Mouse (Mus musculus) intestine, embryonic 16.5 days (tissue): ENCODE data around the gene Cyren. TPM values are rescaled to one million over a fixed set of nuclear protein-coding genes. Genes with fewer than 3 reads are reported as not detected.

Experiments
- ATAC-seq: fragments of 200-750 bp; cut with Nextera tagmentation; 2 replicates; pipeline ENCODE4 v1.8.0; 2017; ENCODE audit warnings: moderate TSS enrichment, moderate library complexity
- H3K27ac ChIP-seq: fragments of 300-500 bp; sonication (generic); 2 replicates; pipeline ENCODE4 v1.5.1; 2014; ENCODE audit warnings: mild to moderate bottlenecking, low read length
- H3K27me3 ChIP-seq: fragments of 300-500 bp; sonication (generic); replicated peaks from 2 replicates; pipeline ENCODE4 v1.6.1; 2014; ENCODE audit warnings: low read length, control low read depth, mixed read lengths; ENCODE audit not compliant: control insufficient read depth, insufficient read depth
- H3K36me3 ChIP-seq: fragments of 300-500 bp; sonication (generic); 2 replicates; pipeline ENCODE4 v1.6.1; 2014; ENCODE audit warnings: low read length, control low read depth; ENCODE audit not compliant: control insufficient read depth, insufficient read depth
- H3K4me1 ChIP-seq: fragments of 300-500 bp; sonication (generic); 2 replicates; pipeline ENCODE4 v1.6.1; 2014; ENCODE audit warnings: low read length, control low read depth, mixed read lengths; ENCODE audit not compliant: control insufficient read depth, insufficient read depth
- H3K4me2 ChIP-seq: fragments of 300-500 bp; sonication (generic); 2 replicates; pipeline ENCODE4 v1.6.1; 2014; ENCODE audit warnings: low read depth, low read length, control low read depth
- H3K4me3 ChIP-seq: fragments of 300-500 bp; sonication (generic); 2 replicates; pipeline ENCODE4 v1.5.1; 2014; ENCODE audit warnings: mild to moderate bottlenecking, low read length
- H3K9ac ChIP-seq: fragments of 300-500 bp; sonication (generic); 2 replicates; pipeline ENCODE4 v1.6.1; 2014; ENCODE audit warnings: low read depth, low read length
- H3K9me3 ChIP-seq: fragments of 300-500 bp; sonication (generic); 2 replicates; pipeline ENCODE4 v1.6.1; 2016; ENCODE audit warnings: low read length, control low read depth; ENCODE audit not compliant: control insufficient read depth
- WGBS: fragments of 180-500 bp; shearing (Covaris S2); extraction: QIAGEN DNeasy Blood & Tissue Kit; methylation state at CpG from one replicate; pipeline ENCODE4 v1.1.7; 2014; 5-methylcytosine and 5-hydroxymethylcytosine counted together
- polyA plus RNA-seq: library from polyadenylated mRNA; unstranded; fragments of >200 nt; fragmentation: Nextera tagmentation; extraction: Ambion mirVana; gene quantifications from 2 replicates; pipeline ENCODE4 v1.2.1, GENCODE M21; 2015

The Cyren gene
- polyA plus RNA-seq, 1 experiment from 2014 or later = 11.4 TPM

GRCm38 (mm10) chr6:34910371-34911219 is 32.7 kb upstream of the Cyren start, which contains the start of gene Wdr91:
TSS of gene Wdr91 (minus strand) at chr6:34910876.
- 0 out of 2 replicates have a peak, but pooled peaks cover 12% of the 10 kb centered on the region for H3K36me3 ChIP-seq
- peak within 1 kb of the TSS; percentile 77 for H3K9ac ChIP-seq
- peak; percentile 92 for ATAC-seq
- peaks cover 6% of the 10 kb centered on the region for H3K4me1 ChIP-seq
- H3K4me3 ChIP-seq = peak within 1 kb of the TSS; percentile 80
- no peaks in the 10 kb centered on the region for H3K9me3 ChIP-seq
- H3K4me2 ChIP-seq = peak within 1 kb of the TSS; percentile 70
- H3K27ac ChIP-seq = peak within 1 kb of the TSS; percentile 75
- WGBS = under 1% methylated on average over 64 of the region's 64 CpGs
- no peaks in the 10 kb centered on the region for H3K27me3 ChIP-seq

- H3K4me2 ChIP-seq = peak overlapping the region; percentile 70
- H3K9me3 ChIP-seq = no peaks in the 10 kb centered on the region
- H3K27me3 ChIP-seq = no peaks in the 10 kb centered on the region
- peak overlapping the region; percentile 80 for H3K4me3 ChIP-seq
- 39% methylated on average over 8 of the region's 8 CpGs for WGBS
- ATAC-seq = no peak
- H3K36me3 ChIP-seq = 0 out of 2 replicates have a peak, but pooled peaks cover 12% of the 10 kb centered on the region
- H3K4me1 ChIP-seq = peaks cover 6% of the 10 kb centered on the region
- H3K27ac ChIP-seq = no peak overlapping the region
- H3K9ac ChIP-seq = peak overlapping the region; percentile 77
These were observed 31.9 kb upstream of the Cyren start for GRCm38 (mm10) chr6:34909631-34910345.

DNA sequence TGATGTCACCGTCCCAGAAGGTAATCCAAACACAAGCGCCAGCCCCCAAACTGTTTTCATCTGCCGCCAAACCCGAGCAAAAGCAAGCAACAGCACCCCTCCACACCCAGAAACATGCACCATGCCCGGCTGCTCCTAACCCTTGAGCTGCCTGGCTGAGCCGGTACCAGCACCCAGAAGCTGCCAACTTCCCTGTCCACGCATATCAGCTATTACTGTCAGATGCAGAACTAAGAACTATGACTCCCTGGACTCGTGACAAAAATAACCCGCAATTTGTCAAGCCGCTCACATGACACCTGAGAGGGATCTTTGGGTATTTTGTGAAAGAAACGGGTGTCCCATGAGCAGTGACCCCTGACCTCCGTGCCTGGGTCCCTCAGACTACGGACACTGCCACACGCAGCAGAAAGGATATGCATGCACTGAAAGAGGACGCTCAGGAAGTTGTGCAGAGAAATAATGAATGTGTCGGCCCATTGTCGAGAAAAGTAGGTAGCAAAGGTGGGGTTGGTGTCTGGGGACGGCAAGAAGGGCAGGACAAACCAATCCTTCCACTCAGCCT is 29.9 kb upstream of the Cyren start:
- Histone ChIP-seq H3K4me3 (no peak overlapping the region), H3K27me3 (no peaks in the 10 kb centered on the region), H3K36me3 (0 out of 2 replicates have a peak, but pooled peaks cover 12% of the 10 kb centered on the region), H3K4me1 (peaks cover 6% of the 10 kb centered on the region), H3K9ac (no peak overlapping the region), H3K27ac (no peak overlapping the region), H3K4me2 (no peak overlapping the region), H3K9me3 (no peaks in the 10 kb centered on the region)
- ATAC-seq = no peak
- 85% methylated on average over 18 of the region's 18 CpGs for WGBS

GRCm38 (mm10) chr6:34907121-34907614 is 29.3 kb upstream of the Cyren start:
- H3K4me3 ChIP-seq = no peak overlapping the region
- no peak overlapping the region for H3K9ac ChIP-seq
- no peak overlapping the region for H3K27ac ChIP-seq
- H3K4me1 ChIP-seq = peaks cover 6% of the 10 kb centered on the region
- H3K36me3 ChIP-seq = 0 out of 2 replicates have a peak, but pooled peaks cover 12% of the 10 kb centered on the region
- no peaks in the 10 kb centered on the region for H3K9me3 ChIP-seq
- WGBS = 73% methylated on average over 2 of the region's 2 CpGs
- H3K4me2 ChIP-seq = no peak overlapping the region
- no peaks in the 10 kb centered on the region for H3K27me3 ChIP-seq
- ATAC-seq = no peak

- Histone ChIP-seq H3K9ac (no peak overlapping the region), H3K4me1 (peaks cover 6% of the 10 kb centered on the region), H3K36me3 (0 out of 2 replicates have a peak, but pooled peaks cover 12% of the 10 kb centered on the region), H3K4me3 (no peak overlapping the region), H3K4me2 (no peak overlapping the region), H3K27ac (no peak overlapping the region), H3K27me3 (no peaks in the 10 kb centered on the region), H3K9me3 (no peaks in the 10 kb centered on the region)
- WGBS = 92% methylated on average over 4 of the region's 4 CpGs
- ATAC-seq = no peak
These were observed 28.8 kb upstream of the Cyren start for GRCm38 (mm10) chr6:34906661-34907060.

DNA sequence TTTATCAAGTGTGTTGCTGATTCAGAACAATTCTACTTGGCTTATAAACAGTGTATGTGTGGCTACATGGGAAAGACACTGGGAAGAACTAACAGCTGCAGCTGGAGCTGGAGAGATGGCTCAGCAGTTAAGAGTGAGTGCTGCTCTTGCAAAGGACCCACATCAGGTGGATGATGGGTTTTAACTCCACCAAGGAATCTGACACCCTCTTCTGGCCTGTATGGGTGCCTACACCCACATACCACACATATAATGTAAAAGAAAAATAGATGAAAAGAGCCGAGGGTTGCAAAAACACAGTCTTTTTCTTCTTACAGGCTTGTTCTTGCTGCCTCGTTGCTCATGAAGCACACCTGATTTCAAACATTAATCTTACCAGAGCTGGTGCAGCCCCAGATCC is 28.3 kb upstream of the Cyren start:
- no peak for ATAC-seq
- Histone ChIP-seq H3K36me3 (peaks cover 12% of the 10 kb centered on the region; the same call in 1 of the 2 replicates), H3K27me3 (no peaks in the 10 kb centered on the region), H3K4me2 (no peak overlapping the region), H3K9ac (no peak overlapping the region), H3K9me3 (no peaks in the 10 kb centered on the region), H3K27ac (no peak overlapping the region), H3K4me1 (peaks cover 6% of the 10 kb centered on the region), H3K4me3 (no peak overlapping the region)
- WGBS = 79% methylated on average over 2 of the region's 2 CpGs

DNA sequence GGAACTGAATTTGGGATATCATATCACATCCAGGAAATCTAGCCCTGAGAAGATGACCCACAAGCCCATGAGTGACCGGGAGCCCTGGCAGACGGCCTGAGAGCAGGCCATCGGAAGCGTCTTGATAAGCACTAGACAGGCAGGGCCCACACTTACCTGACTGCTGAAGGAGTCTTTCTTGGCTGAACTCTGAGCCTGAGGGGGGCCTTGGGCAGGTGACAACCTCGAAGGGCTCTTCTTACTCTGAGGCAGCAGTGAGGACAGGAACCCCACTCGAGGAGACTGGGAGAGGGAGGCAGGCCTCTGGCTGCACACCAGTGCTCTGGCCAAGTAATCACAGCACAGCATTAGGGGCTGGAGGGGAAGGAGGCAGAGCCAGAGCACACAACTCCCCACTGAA is 26.5 kb upstream of the Cyren start:
- Histone ChIP-seq H3K36me3 (peaks cover 12% of the 10 kb centered on the region), H3K27ac (no peak overlapping the region), H3K9me3 (no peaks in the 10 kb centered on the region), H3K9ac (no peak overlapping the region), H3K4me3 (no peak overlapping the region), H3K27me3 (no peaks in the 10 kb centered on the region), H3K4me2 (no peak overlapping the region), H3K4me1 (no peaks in the 10 kb centered on the region)
- WGBS = 84% methylated on average over 6 of the region's 6 CpGs
- ATAC-seq = no peak

DNA sequence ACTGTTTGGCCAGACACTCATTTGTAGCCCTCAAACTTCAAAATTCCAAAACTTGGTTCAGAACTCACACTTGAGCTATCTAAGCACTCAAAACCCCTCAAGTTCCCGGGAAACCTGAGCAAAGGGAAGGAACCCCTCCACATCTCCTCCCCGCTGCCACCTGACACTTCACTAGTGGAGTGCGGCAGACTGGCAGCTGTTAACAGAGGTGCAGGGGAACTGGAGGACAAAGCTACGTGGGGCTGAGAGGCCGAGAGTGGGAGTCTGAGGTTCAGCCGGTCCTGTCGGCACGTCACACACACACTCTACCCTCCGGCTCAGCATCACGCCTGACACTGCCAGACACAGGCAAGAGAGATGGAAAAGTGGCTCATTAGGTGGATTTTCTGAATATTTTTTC is 26.0 kb upstream of the Cyren start:
- Histone ChIP-seq H3K27me3 (no peaks in the 10 kb centered on the region), H3K4me1 (no peaks in the 10 kb centered on the region), H3K4me2 (no peak overlapping the region), H3K9me3 (no peaks in the 10 kb centered on the region), H3K36me3 (peaks cover 12% of the 10 kb centered on the region), H3K4me3 (no peak overlapping the region), H3K27ac (no peak overlapping the region), H3K9ac (no peak overlapping the region)
- ATAC-seq = no peak
- 91% methylated on average over 10 of the region's 10 CpGs for WGBS

DNA sequence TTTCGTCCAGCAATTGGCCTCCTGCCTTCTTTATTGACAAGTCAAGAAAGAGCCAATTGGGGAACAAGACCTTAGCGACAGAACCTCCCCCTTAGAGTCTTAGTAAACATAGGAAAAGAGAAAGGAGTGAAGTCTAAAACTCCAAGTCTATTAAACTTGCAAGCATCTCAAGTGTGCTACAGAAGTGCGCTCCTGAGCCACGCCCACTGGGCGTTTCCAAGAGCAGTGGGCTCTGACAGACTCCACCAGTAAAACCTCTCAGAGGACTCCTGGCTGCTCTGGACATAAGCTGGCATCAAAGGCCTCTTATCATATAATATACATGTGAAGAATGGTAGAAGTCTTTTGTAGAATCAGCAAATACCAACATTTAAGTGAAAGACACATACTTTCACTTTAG is 25.6 kb upstream of the Cyren start:
- ATAC-seq = no peak
- Histone ChIP-seq H3K9me3 (no peaks in the 10 kb centered on the region), H3K4me3 (no peak overlapping the region), H3K9ac (no peak overlapping the region), H3K4me1 (no peaks in the 10 kb centered on the region), H3K27ac (no peak overlapping the region), H3K36me3 (peaks cover 12% of the 10 kb centered on the region), H3K4me2 (no peak overlapping the region), H3K27me3 (no peaks in the 10 kb centered on the region)
- WGBS = 67% methylated on average over 5 of the region's 5 CpGs
